Mouse (Mus musculus) embryonic fibroblast, embryonic 13.5 days (primary cell): ENCODE measurements around the gene Vwa5b1.

Source experiments
- CTCF ChIP-seq: IDR thresholded peaks from 2 replicates; pipeline ENCODE4 v1.5.1; 2011; ENCODE audit warnings: mild to moderate bottlenecking, control low read depth, low read length, moderate library complexity, borderline replicate concordance; ENCODE audit not compliant: insufficient read depth
- POLR2A ChIP-seq: IDR thresholded peaks from 2 replicates; pipeline ENCODE4 v1.6.1; 2011; ENCODE audit warnings: low read depth, mild to moderate bottlenecking, control low read depth, low read length, moderate library complexity

GRCm38 (mm10) chr4:138682760-138683159 is 47.1 kb upstream of the Vwa5b1 start:
- TF ChIP-seq CTCF (no peak), POLR2A (no peak)
